ENCODE assay signal across 12 mouse cellular contexts in the genomic region with DNA sequence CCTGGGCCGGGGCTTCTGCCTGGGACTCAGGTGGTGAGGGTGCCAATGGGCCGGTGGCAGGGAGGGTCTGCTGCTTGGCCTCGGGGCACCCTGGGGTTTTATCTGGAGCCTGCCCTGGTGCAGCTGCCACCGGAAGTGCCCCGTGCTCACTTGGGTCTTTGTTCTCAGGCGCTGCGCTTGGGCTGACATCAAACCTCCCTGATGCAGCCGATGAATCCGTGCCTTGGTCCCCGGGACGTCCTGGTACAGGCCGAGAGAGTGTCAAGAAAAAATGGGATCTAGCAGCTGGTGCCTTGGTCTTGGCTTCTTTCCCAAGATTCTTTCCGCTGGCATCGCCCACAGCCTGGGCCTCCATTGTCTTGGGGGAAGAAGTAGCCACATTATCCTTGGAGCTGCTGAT. TPM values are rescaled to one million over a fixed set of nuclear protein-coding genes. Genes with fewer than 3 reads are reported as not detected.
DNase-seq lines count a peak whose midpoint lies in the region; ATAC-seq and TF ChIP-seq lines count a peak whose summit lies in the region.
"Had no signal": no experiment of that assay in that cellular context is flagged by ENCODE, and none has a peak within 500 bp of the region (broad histone marks: within the 10 kb centered on the region; RNA-seq: fewer than 3 reads in every experiment).

No protein-coding gene starts in this region.

- intact Hi-C loops in left cerebral cortex, postnatal 14 days (cut with DNase I), result no loop called here

- no peak overlapping the region for H3K9ac ChIP-seq in intestine, postnatal 0 days (ENCODE audit: low read depth, low read length)
- H3K9ac ChIP-seq: embryonic facial prominence, embryonic 13.5 days; liver, embryonic 13.5 days; stomach, embryonic 15.5 days had no signal

- peaks cover 5% of the 10 kb centered on the region; the same call in 1 of the 2 replicates for H3K27me3 ChIP-seq in intestine, postnatal 0 days (replicated peaks; ENCODE audit: control insufficient read depth, insufficient read depth, low read length)

- DNase-seq in retina, postnatal 1 day, result peak; percentile 44
- DNase-seq in retina, embryonic 14.5 days (ENCODE audit: low spot score), result no peak
- peak; percentile 28 to 31 for DNase-seq in frontal cortex, postnatal 36 days (ENCODE audit: low spot score in 2 of 2)
- DNase-seq in left cerebral cortex, postnatal 14 days (ENCODE audit: low spot score in 2 of 2), result peak; percentile 28 to 36
- DNase-seq in telencephalon, adult 2 months (ENCODE audit: low read depth, low spot score), result peak; percentile 80
- DNase-seq in embryo, embryonic 10 days (ENCODE audit: low spot score), result no peak
- DNase-seq: kidney, adult 8-10 months; liver, embryonic 13.5 days had no signal

- no peak for ATAC-seq in granulocyte monocyte progenitor cell, adult 5-6 weeks (replicated peaks; ENCODE audit: poor library complexity, severe bottlenecking)
- no peak for ATAC-seq in intestine, postnatal 0 days

- no peaks in the 10 kb centered on the region for H3K9me3 ChIP-seq in intestine, postnatal 0 days (ENCODE audit: control insufficient read depth)
- H3K9me3 ChIP-seq: embryonic facial prominence, embryonic 13.5 days; liver, embryonic 13.5 days; stomach, embryonic 15.5 days had no signal

- no peaks in the 10 kb centered on the region for H3K4me1 ChIP-seq in intestine, postnatal 0 days (replicated peaks; ENCODE audit: control insufficient read depth, insufficient read depth, low read length)
- H3K4me1 ChIP-seq: liver, embryonic 13.5 days had no signal

- no peak overlapping the region for H3K4me3 ChIP-seq in intestine, postnatal 0 days (ENCODE audit: low read depth, low read length)
- H3K4me3 ChIP-seq: embryonic facial prominence, embryonic 13.5 days; liver, embryonic 13.5 days; stomach, embryonic 15.5 days had no signal

- 76% methylated on average over 14 of the region's 14 CpGs for WGBS in intestine, postnatal 0 days

- TF ChIP-seq CTCF in intestine, postnatal 0 days (IDR thresholded peaks at IDR 0.05; ENCODE audit: low read depth), result no peak

- no peak overlapping the region for H3K27ac ChIP-seq in intestine, postnatal 0 days (ENCODE audit: low read depth, low read length)
- H3K27ac ChIP-seq: embryonic facial prominence, embryonic 13.5 days; liver, embryonic 13.5 days; stomach, embryonic 15.5 days had no signal

- no peak overlapping the region for H3K4me2 ChIP-seq in intestine, postnatal 0 days (replicated peaks; ENCODE audit: low read depth)
- H3K4me2 ChIP-seq: embryonic facial prominence, embryonic 13.5 days; liver, embryonic 13.5 days; stomach, embryonic 15.5 days had no signal

- H3K36me3 ChIP-seq in intestine, postnatal 0 days (ENCODE audit: control insufficient read depth, insufficient read depth), result no peaks in the 10 kb centered on the region
- H3K36me3 ChIP-seq: embryonic facial prominence, embryonic 13.5 days; liver, embryonic 13.5 days; stomach, embryonic 15.5 days had no signal

RNA-seq across cellular contexts. Expression of a gene that starts 21.2 kb away (rescaled TPM):
- 10 to 100 TPM; 53.7 to 70.4 TPM for total RNA-seq in left cerebral cortex, postnatal 14 days (2021)
- total RNA-seq in granulocyte monocyte progenitor cell, adult 5-6 weeks (2014; fragmentation: Nextera tagmentation), result not detected in 2 replicates
- 0.30 and 0.41 TPM in 2 replicates for total RNA-seq in granulocyte monocyte progenitor cell, adult 5-6 weeks (2017)
- 4.7 and 5.6 TPM in 2 replicates for polyA plus RNA-seq in intestine, postnatal 0 days (2015; fragmentation: Nextera tagmentation; extraction: Ambion mirVana)

Comparison
In these comparisons a context has a peak if more than half of its experiments do, and no peak if none do; other contexts are left out.
1. DNase-seq: peak in retina, postnatal 1 day (single experiment), frontal cortex, postnatal 36 days (2 of 2), left cerebral cortex, postnatal 14 days (2 of 2) and telencephalon, adult 2 months (single experiment); none in retina, embryonic 14.5 days (single experiment) and embryo, embryonic 10 days (single experiment).
2. RNA of a gene that starts 21.2 kb away (total RNA-seq): 53.7 to 70.4 TPM in left cerebral cortex, postnatal 14 days; 0.30 to 0.41 TPM in granulocyte monocyte progenitor cell, adult 5-6 weeks; every median in the first group is over 10 times any median in the second.